Mouse (Mus musculus) forebrain, embryonic 16.5 days (tissue): ENCODE results near the gene Snx4. TPM values are rescaled to one million over a fixed set of nuclear protein-coding genes. Genes with fewer than 3 reads are reported as not detected.

Experiments
- ATAC-seq: fragments of 200-750 bp; cut with Nextera tagmentation; 2 replicates; pipeline ENCODE4 v1.8.0; 2017; ENCODE audit warnings: mild to moderate bottlenecking, moderate library complexity
- H3K27ac ChIP-seq: fragments of 300-500 bp; sonication (generic); 2 replicates; pipeline ENCODE4 v1.5.1; 2014; ENCODE audit warnings: low read length, control low read depth
- H3K27me3 ChIP-seq: fragments of 300-500 bp; sonication (generic); replicated peaks from 2 replicates; pipeline ENCODE4 v1.6.1; 2014; ENCODE audit warnings: low read length; ENCODE audit not compliant: control insufficient read depth, insufficient read depth
- H3K36me3 ChIP-seq: fragments of 300-500 bp; sonication (generic); 2 replicates; pipeline ENCODE4 v1.6.1; 2014; ENCODE audit not compliant: control insufficient read depth, insufficient read depth
- H3K4me1 ChIP-seq: fragments of 300-500 bp; sonication (generic); replicated peaks from 2 replicates; pipeline ENCODE4 v1.6.1; 2014; ENCODE audit warnings: low read length; ENCODE audit not compliant: control insufficient read depth, insufficient read depth
- H3K4me2 ChIP-seq: fragments of 300-500 bp; sonication (generic); 2 replicates; pipeline ENCODE4 v1.6.1; 2014; ENCODE audit warnings: mild to moderate bottlenecking, low read length, control low read depth
- H3K4me3 ChIP-seq: fragments of 300-500 bp; sonication (generic); replicated peaks from 2 replicates; pipeline ENCODE4 v1.5.1; 2014; ENCODE audit warnings: mild to moderate bottlenecking, low read length, control low read depth
- H3K9ac ChIP-seq: fragments of 300-500 bp; sonication (generic); replicated peaks from 2 replicates; pipeline ENCODE4 v1.6.1; 2014; ENCODE audit warnings: low read depth, low read length, control low read depth
- H3K9me3 ChIP-seq: fragments of 300-500 bp; sonication (generic); 2 replicates; pipeline ENCODE4 v1.6.1; 2016; ENCODE audit warnings: low read length; ENCODE audit not compliant: control insufficient read depth
- WGBS: fragments of 180-500 bp; shearing (Covaris S2); extraction: QIAGEN DNeasy Blood & Tissue Kit; methylation state at CpG from one replicate; pipeline ENCODE4 v1.1.7; 2014; 5-methylcytosine and 5-hydroxymethylcytosine counted together
- polyA plus RNA-seq: library from polyadenylated mRNA; unstranded; fragments of >200 nt; fragmentation: Nextera tagmentation; extraction: Ambion mirVana; gene quantifications from 2 replicates; pipeline ENCODE4 v1.2.1, GENCODE M21; 2015

Gene Snx4
- polyA plus RNA-seq, 1 experiment from 2014 or later = 87.0 TPM

DNA sequence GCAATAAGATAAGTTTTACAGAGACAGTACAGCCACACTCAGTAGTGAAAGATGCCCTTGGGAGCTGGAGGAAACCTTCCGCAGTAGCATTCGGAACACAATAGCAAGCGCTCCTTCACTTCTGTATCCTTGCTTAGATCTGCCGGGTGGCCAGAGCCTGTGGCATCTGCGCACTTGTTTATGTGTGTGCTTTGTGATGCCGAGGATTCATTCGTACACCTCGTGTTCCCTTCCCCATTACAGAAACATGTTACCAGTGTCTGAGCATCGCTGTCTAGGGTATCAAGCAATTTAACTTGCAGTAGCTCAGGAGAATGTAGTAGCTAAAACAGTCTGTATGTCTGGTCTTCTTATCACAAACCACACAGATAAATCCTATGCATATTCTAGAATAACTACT, 44.1 kb downstream of the Snx4 start:
- Histone ChIP-seq H3K36me3 (peaks cover 55% of the 10 kb centered on the region), H3K4me3 (no peak overlapping the region), H3K27ac (no peak overlapping the region), H3K9me3 (peaks cover 5% of the 10 kb centered on the region; the same call in 1 of the 2 replicates), H3K9ac (no peak overlapping the region), H3K4me2 (no peak overlapping the region), H3K27me3 (no peaks in the 10 kb centered on the region), H3K4me1 (no peaks in the 10 kb centered on the region)
- ATAC-seq = no peak
- 97% methylated on average over 9 of the region's 9 CpGs for WGBS

DNA sequence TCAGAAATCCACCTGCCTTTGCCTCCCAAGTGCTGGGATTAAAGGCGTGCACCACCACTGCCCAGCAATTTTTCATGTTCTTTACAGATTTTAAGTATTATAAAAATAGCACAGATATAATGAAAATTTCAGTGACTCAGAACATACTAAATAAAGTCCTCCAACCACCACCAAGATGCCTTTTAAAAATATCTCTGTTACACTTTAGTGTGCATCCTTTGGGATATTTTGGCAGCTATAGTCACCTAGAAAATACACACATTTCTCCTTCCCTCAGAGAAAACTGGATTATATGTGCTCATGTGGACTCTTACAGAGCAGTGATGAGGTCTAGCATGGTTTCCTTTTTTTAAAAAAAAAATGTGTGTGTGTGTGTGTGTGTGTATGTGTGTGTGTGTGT, 46.3 kb downstream of the Snx4 start:
- 96% methylated on average over 1 of the region's 1 CpGs for WGBS
- Histone ChIP-seq H3K4me1 (no peaks in the 10 kb centered on the region), H3K27me3 (no peaks in the 10 kb centered on the region), H3K36me3 (peaks cover 37% of the 10 kb centered on the region), H3K27ac (no peak overlapping the region), H3K4me3 (no peak overlapping the region), H3K9ac (no peak overlapping the region), H3K4me2 (no peak overlapping the region), H3K9me3 (peaks cover 1% of the 10 kb centered on the region; the same call in 1 of the 2 replicates)
- no peak for ATAC-seq

DNA sequence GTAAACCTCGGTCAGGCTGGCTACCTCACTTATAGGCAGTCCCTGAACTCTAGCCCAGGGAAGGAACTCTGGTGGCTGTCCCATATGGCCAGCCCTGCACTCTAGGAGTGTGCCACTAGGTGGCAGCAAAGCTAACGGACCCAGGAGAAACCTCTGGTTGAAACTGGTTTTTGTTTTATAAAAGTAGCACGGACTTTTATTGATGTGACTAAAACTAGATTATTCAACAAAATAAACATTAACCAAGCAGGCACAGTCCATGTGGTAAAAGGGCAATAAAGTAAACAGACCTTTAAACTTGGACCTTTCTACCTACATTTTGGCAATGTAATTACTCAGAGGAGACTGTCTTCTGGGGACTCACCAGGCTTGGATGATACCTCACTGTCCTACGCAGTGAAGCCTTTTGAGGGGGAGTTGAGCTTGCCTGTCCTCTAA, 55.4 kb downstream of the Snx4 start:
- no peak overlapping the region for H3K27ac ChIP-seq
- H3K36me3 ChIP-seq = no peaks in the 10 kb centered on the region
- no peaks in the 10 kb centered on the region for H3K27me3 ChIP-seq
- peak; percentile 69 for ATAC-seq
- no peaks in the 10 kb centered on the region for H3K9me3 ChIP-seq
- no peak overlapping the region for H3K9ac ChIP-seq
- H3K4me3 ChIP-seq = no peak overlapping the region
- no peak overlapping the region for H3K4me2 ChIP-seq
- no peaks in the 10 kb centered on the region for H3K4me1 ChIP-seq
- WGBS = 9% methylated on average over 4 of the region's 4 CpGs

DNA sequence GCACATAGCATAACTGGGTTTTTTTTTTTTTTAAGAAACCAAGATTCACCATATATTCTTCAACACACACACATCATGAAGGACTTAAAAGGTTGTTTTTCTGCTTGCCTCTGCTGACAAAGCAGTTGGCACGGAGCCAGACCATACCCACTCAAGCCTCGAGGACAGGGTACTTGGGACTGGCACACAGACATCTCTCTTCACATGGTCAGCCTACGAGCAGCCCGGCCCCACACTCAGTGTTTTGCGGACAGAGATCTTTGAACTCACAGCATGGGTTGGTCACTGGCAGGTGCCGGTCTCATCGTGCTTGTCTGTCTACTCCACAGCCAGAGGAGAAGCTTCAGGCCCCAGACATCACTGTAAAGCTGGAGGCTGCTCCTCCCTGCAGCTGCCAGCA, 56.5 kb downstream of the Snx4 start:
- ATAC-seq = no peak
- Histone ChIP-seq H3K27ac (no peak overlapping the region), H3K36me3 (no peaks in the 10 kb centered on the region), H3K9ac (no peak overlapping the region), H3K4me1 (no peaks in the 10 kb centered on the region), H3K9me3 (no peaks in the 10 kb centered on the region), H3K4me3 (no peak overlapping the region), H3K4me2 (no peak overlapping the region), H3K27me3 (no peaks in the 10 kb centered on the region)
- WGBS = 68% methylated on average over 7 of the region's 7 CpGs

DNA sequence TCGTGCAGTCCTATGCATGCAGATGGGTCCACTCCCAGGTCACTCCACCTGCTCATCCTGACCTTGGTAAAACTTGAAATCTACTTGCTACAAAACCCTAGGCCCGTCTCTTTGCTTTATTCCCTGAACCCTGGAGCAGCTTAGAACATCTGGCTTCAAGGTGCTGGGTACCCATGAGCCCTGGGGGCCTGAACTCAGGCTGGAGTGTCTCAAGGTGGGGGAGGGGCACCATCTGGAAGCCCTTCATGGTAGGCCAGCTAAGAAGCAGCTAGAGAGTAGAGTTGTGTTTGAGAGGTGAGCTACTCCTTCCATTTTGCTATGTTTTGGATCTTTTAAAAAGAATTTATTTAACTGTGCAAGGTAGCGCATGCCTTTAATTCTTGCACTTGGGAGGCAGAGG, 57.8 kb downstream of the Snx4 start:
- H3K4me1 ChIP-seq = no peaks in the 10 kb centered on the region
- H3K27ac ChIP-seq = no peak overlapping the region
- WGBS = 76% methylated on average over 3 of the region's 3 CpGs
- no peak for ATAC-seq
- no peaks in the 10 kb centered on the region for H3K9me3 ChIP-seq
- no peak overlapping the region for H3K4me3 ChIP-seq
- no peak overlapping the region for H3K9ac ChIP-seq
- no peaks in the 10 kb centered on the region for H3K36me3 ChIP-seq
- no peak overlapping the region for H3K4me2 ChIP-seq
- no peaks in the 10 kb centered on the region for H3K27me3 ChIP-seq

DNA sequence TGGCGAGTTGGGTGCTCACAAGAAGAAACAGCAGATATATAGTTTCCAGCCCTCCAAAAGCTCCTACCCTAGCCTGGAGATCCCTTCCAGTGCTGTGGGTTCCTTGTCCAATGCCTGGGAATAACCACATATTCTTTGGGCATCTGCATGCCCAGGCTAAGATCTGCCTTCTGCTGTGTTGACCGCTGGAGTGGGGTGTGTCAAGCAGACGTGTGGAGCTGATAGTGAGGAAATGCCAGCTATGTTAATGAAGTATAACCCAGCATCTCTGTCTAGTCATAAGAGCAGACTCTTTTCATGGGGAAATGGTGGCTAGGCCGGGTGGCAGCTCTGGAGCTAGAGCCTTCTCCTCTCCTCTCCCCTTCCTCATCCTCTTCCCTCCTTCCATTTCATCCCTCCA, 64.4 kb downstream of the Snx4 start:
- no peak overlapping the region for H3K9ac ChIP-seq
- no peaks in the 10 kb centered on the region for H3K27me3 ChIP-seq
- WGBS = 83% methylated on average over 4 of the region's 4 CpGs
- H3K4me3 ChIP-seq = no peak overlapping the region
- ATAC-seq = no peak
- H3K36me3 ChIP-seq = no peaks in the 10 kb centered on the region
- H3K4me2 ChIP-seq = no peak overlapping the region
- no peak overlapping the region for H3K27ac ChIP-seq
- H3K9me3 ChIP-seq = no peaks in the 10 kb centered on the region
- peaks cover 3% of the 10 kb centered on the region for H3K4me1 ChIP-seq

DNA sequence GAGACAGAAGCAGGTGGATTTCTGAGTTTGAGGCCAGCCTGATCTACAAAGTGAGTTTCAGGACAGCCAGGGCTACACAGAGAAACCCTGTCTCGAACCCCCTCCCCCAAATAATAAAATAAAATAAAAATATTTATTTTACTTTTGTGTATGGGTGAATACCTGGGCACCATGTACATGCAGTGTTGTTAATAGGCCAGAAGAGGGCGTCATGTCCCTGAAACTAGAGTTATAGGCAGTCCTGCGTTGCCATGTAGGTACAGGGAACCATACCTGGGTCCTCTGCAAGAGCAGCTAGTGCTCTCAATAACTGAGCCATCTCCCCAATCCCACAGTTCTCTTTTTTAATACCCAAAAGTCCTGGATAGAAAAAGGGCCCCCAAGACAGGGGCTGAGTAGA, 66.4 kb downstream of the Snx4 start:
- H3K4me1 ChIP-seq = peaks cover 3% of the 10 kb centered on the region
- 73% methylated on average over 3 of the region's 3 CpGs for WGBS
- H3K27ac ChIP-seq = no peak overlapping the region
- no peaks in the 10 kb centered on the region for H3K36me3 ChIP-seq
- no peak overlapping the region for H3K4me3 ChIP-seq
- no peaks in the 10 kb centered on the region for H3K9me3 ChIP-seq
- no peaks in the 10 kb centered on the region for H3K27me3 ChIP-seq
- ATAC-seq = no peak
- H3K4me2 ChIP-seq = no peak overlapping the region
- no peak overlapping the region for H3K9ac ChIP-seq

DNA sequence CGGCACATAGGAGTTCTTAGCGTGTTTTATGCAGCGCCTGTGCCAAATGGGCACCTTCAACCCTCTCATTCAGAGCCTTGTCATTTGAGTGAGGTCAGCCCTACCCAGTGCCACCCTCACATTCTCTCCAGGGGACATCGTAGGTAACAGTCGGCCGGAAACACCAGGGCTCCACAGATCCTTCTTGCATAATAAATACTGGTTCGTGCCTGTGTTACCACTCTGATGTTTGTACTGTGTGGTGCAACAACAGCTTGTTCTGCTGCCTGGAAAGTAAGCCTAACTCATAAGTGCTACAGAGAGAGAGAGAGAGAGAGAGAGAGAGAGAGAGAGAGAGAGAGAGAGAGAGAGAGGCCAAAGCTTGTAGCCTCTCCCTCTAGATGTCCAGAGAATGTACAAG, 66.8 kb downstream of the Snx4 start:
- Histone ChIP-seq H3K27ac (no peak overlapping the region), H3K9ac (no peak overlapping the region), H3K27me3 (no peaks in the 10 kb centered on the region), H3K4me1 (peaks cover 3% of the 10 kb centered on the region), H3K4me3 (no peak overlapping the region), H3K36me3 (no peaks in the 10 kb centered on the region), H3K4me2 (no peak overlapping the region), H3K9me3 (no peaks in the 10 kb centered on the region)
- WGBS = 87% methylated on average over 7 of the region's 7 CpGs
- no peak for ATAC-seq

DNA sequence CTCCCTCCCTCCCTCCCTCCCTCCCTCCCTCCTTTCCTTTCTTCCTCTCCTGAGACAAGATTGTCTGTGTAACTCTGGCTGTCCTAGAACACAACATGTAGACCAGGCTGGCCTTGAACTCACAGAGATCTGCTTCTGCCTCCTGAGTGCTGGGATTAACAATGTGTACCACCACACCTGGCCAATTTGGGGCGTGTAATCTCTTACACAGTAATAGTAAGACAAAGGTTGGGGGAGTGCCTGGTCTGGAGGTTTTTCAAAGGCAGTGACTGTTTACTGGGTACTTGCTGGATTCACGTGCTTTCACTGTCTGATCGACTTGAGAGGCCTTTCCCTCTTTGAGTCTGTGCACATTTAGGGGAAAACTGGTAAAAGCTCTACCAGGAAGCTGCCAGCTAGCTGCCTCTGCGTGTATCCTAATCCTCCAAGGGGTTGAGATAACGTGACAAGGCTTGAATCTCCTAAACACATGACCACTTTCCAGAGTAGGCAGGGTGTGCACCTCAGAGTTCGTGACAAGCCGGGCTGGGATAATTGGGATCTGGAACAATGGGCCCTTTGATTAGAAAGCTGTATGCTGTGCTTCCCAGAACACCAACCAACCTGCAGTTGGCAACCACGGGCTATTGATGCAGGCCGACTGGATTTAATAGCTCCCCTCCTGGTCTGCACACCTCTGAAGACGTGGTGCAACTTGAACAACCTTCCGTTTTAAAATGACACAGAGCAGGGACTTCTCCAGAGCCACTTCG, 74.6 kb downstream of the Snx4 start:
- Histone ChIP-seq H3K27ac (no peak overlapping the region), H3K4me1 (peaks cover 8% of the 10 kb centered on the region; the same call in 1 of the 2 replicates), H3K9me3 (no peaks in the 10 kb centered on the region), H3K9ac (no peak overlapping the region), H3K4me3 (no peak overlapping the region), H3K4me2 (no peak overlapping the region), H3K36me3 (no peaks in the 10 kb centered on the region), H3K27me3 (no peaks in the 10 kb centered on the region)
- WGBS = 9% methylated on average over 12 of the region's 12 CpGs
- ATAC-seq = 0 out of 2 replicates have a peak, but pooled peaks have one; percentile 28

DNA sequence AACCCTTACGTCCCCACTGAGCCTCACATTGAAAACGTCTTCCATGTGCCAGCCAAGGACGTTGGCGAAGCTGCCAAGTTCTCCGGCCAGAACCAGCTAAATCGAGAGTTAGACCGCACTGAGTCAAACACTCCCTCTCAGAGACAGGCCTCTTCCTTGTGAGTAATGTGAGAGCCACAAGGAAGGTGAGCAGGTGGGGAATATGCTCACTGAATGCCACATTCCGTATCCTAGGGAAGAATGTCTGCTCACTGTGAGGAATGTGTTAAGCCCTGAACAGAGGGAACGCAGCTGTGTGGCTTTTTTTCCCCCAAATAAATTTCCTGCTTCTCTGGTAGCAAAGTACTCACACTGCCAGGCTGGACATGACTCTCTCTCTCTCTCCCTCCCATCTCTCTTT, 75.3 kb downstream of the Snx4 start:
- no peaks in the 10 kb centered on the region for H3K27me3 ChIP-seq
- ATAC-seq = no peak
- H3K4me1 ChIP-seq = peaks cover 8% of the 10 kb centered on the region; the same call in 1 of the 2 replicates
- H3K36me3 ChIP-seq = no peaks in the 10 kb centered on the region
- H3K9ac ChIP-seq = no peak overlapping the region
- H3K4me2 ChIP-seq = no peak overlapping the region
- no peak overlapping the region for H3K4me3 ChIP-seq
- no peaks in the 10 kb centered on the region for H3K9me3 ChIP-seq
- WGBS = 40% methylated on average over 9 of the region's 9 CpGs
- no peak overlapping the region for H3K27ac ChIP-seq
